Mouse (Mus musculus): ENCODE data around the gene Fbxo45. TPM values are rescaled to one million over a fixed set of nuclear protein-coding genes. Genes with fewer than 3 reads are reported as not detected.

Gene Fbxo45
- total RNA-seq (2021), result 19.6 and 22.8 TPM in 2 replicates
- long read RNA-seq, full-length matches to known transcripts, result 48 of 49 reads
- long read RNA-seq, partial matches to known transcripts, result 0 of 49 reads
- long read RNA-seq, other reads (novel, unspliced or antisense), result 1 of 49 reads

DNA sequence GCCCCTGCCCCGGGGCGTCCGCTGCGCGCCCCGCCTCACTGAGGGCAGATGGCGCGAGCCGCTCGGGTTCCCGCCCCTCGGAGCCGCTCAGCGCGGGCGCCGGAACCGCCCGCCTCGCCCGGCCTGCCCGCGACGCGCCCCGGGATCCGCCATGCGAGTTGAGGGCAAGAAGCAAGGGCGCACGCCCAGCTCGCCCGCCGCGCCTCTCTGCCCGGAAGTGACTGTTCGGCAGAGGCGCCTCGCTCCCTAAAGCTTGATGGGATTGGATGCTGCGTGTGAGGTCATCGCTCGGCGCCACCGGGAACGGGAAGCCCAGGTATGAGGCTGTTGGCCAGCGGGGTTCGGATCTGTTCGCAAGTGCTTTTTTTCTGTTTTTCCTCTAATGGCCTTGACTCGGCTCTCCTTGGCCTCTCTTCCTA lies at the start of gene Fbxo45, which contains the start of gene Wdr53:
Fbxo45 (minus strand) TSS at position 207 of the 419 bp plus-strand sequence.
Wdr53 (plus strand) TSS at position 276 of the 419 bp plus-strand sequence.
- peak; percentile 97 for DNase-seq

DNA sequence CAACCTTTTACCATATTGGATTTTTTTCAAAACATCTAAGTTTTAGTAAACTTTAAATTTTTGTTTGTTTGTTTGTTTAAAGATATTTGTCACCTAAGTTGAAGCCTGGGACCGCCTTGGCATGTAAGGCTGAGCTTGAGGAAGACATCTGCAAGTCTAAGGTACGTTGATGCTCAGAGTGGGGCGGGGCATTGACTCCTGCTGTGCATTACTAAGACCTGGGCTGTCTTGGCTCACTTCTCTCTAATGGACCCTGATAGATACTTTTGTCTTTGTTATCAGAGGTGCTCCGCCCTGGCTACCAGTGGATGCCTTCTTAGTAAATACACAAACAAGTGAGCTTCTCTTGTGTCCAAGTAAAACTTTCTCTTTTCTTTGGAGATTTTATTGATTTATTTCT lies 44.9 kb upstream of the Fbxo45 start:
- no peak for DNase-seq

DNA sequence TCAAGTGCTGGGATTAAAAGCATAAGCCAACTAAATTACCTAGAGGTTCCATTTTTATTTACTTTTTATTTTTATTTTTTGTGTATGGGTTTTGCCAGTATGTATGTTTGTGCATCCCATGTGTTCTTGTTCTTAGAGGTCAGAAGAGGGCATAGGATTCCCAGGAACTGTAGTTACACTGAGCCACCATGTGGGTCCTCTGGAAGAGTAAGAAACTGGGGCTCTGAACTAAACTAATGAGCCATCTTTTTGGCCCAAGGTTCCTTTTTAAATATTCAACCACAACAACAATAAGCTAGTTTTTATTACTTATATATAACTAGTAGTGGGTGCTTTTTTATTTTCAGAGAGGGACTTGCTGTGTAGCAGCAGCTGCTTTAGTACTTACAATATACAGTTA lies 35.6 kb upstream of the Fbxo45 start:
- DNase-seq, result no peak

DNA sequence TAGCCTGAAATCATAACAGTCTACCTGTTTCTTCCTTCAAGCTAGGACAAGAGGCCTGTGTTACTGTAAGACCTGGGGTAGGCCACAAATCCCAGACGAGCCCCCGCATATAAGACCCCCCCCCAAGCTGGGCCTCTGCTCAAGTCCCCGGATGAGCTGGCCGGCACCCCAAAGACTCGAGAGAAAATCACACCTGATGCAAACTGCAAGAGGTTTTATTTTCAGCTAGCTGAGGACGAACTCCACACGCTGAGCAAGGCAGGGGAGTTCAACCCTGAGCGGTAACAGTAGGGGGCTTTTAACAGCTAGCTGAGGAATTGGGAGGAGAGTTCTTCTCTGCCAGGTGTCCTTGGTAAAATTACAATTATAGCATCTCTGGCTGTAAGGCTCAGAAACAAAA lies 33.3 kb upstream of the Fbxo45 start:
- no peak for DNase-seq

DNA sequence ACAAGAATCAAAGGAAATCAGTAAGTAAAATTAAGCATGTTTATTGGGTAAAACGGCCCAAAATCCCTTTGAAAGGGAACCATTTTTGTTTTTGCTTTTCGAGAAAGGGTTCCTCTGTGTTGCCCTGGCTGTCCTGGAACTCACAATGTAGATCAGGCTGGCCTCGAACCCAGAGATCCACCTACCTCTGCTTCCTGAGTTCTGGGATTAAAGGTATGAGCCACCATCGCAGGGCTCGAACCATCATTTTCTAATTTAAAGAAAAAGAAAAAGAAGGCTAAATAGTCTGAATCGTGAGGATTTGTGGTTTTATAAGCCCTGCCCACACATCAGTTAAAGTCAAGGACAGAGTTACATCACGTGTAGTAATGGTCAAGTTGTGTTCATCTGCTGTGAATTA lies 31.4 kb upstream of the Fbxo45 start:
- no peak for DNase-seq

DNA sequence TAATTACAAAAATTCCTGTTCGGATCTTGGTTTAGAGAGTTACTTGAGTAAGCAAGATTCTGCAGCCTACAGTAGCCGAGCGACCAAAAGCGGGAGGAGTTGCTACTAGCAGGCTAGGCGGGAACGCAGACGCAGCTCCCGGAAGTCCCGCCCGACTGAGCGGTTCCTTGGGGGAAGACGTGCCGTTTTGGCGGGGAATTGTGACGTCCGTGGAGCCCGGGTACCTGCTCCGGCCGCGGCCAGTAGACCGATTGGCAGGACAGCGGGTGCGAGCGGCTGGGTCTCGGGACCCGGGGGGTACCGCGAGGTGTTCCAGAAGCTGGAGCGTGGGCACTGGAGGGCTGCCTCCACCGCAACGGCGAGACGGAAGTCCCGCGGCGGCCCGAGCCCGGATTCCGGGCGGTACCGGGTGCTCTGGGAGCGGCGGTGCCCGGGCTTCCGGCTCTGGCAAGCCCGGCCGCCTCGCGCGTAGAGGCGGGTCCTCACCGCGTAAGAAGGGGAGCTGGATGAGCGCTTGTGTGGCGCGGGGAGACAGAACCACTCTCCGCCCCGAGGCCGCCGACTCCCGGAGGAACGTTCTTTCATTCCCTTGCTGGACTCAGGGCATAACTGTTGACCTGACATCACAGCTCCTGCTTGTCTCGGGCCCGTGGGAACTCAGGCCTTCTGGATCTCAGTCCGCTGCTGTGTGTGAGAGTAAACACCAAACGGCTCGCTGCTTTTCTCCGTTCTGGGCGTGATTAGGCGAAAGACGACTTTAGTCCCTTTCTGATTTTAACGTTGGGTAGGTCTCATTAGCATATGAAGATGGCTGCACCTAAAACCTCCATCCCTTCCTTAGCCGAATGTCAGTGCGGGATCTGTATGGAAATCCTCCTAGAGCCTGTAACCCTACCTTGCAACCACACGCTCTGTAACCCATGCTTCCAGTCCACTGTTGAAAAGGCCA lies 30.6 kb upstream of the Fbxo45 start, which contains the start of gene Rnf168:
Rnf168 (plus strand) TSS at position 152 of the 949 bp plus-strand sequence.
- DNase-seq, result peak; percentile 91

DNA sequence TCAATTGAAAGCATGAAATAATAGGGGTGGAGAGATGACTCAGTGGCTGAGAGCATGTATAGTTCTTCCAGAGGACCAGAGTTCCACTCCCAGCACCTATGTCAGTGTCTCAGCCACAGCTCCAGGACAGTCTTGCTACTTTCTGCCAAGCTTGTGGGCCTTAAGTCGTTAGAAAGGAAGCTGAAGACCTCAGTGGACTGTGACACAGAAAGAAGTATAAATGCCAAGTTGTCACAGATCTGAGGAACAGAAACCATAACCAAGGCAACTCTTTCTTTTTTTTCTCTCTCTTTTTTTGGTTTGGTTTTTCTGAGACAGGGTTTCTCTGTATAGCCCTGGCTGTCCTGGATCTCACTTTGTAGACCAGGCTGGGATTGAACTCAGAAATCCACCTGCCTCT lies 28.9 kb upstream of the Fbxo45 start:
- DNase-seq, result no peak

DNA sequence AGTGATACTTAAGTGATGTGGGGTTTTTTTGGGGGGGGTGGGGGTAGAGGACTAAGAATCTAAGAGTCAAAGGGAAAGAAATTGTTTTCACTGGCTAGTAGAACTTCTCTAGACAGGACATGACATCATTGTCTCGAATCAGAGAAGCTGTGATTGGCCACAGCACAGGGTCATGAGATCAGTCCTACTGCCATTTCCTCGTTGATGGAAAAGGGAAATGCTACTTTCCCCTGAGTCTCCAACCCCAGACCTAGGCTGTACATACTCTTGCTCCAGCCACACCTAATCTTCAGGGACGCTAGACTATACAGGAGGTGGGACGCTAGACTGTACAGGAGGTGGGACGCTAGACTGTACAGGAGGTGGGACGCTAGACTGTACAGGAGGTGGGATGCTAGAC lies 28.1 kb upstream of the Fbxo45 start:
- no peak for DNase-seq

DNA sequence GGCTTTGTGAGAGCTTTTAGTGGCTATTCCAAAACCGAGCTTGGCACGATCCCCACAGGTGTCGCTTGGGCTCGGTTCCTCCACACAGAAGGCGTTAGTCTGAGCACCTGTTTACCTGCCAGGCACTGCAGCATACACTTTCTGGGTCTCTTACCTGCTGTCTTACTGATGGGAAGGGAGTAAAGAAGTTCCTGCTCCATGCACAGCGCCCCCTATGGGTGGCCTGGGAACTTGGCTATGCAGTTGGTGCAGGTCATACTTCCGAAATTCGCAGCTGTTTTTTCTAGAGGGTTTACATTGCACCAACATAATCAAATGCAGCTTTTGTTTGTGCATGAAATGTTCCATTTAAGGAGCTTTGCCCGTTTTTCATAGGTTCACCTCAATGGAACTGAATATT lies 26.4 kb upstream of the Fbxo45 start:
- peak; percentile 5 for DNase-seq

DNA sequence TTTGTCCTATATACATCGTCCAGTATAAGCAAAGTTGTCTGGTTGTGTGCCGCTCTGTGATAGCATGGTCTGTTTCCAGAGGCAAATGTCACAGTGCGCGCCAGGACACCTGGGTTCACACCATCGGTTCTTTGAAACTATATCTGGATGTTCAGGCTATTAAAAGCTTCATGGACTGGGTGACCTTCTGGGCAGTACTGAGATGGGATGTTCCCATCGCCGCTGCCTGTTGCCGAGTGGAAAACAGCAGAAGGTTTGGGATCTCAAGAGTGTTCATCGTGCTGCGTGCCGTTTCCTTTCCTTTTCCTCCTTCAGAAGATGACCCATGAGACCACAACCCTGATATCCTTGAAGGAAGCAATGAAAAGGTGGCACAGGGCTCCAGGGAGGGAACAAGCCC lies 24.3 kb upstream of the Fbxo45 start, which contains the start of gene Smco1:
Smco1 (plus strand) TSS at position 178 of the 400 bp plus-strand sequence.
- no peak for DNase-seq

DNA sequence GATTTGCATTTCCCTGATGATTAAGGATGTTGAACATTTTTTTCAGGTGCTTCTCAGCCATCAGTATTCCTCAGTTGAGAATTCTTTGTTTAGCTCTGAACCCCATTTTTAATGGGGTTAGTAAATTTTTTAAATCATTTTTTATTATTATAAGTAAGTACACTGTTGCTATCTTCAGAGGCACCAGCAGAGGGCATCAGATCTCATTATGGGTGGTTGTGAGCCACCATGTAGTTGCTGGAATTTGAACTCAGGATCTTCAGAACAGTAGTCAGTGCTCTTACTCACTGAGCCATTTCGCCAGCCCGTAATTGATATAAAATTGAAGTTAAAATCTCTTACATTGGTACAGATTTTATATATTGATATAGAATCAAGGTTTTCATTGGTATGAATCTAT lies 17.3 kb upstream of the Fbxo45 start:
- DNase-seq, result peak; percentile 19

DNA sequence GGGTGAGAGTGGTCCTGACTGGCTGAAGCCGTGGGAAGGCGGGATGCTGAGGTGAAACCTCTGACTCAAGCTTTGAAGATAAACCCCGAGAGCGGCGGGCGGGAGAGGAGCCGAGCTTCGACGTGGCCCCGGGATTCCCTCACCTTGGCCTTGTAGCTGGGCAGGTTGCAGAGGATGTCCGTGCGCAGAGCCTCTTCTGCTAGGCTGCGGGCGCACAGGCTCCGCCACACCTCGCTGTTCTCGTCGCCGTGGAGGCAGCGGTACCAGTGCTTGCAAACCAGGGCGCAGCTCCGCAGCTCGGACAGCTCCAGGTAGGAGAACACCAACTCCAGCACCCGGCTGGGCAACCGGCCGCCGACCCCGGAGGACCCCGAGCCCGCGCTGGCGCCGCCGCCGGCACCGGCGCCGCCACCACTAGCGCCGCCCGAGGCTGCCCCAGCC lies 587 bp downstream of the Fbxo45 start:
- DNase-seq, result peak; percentile 56

DNA sequence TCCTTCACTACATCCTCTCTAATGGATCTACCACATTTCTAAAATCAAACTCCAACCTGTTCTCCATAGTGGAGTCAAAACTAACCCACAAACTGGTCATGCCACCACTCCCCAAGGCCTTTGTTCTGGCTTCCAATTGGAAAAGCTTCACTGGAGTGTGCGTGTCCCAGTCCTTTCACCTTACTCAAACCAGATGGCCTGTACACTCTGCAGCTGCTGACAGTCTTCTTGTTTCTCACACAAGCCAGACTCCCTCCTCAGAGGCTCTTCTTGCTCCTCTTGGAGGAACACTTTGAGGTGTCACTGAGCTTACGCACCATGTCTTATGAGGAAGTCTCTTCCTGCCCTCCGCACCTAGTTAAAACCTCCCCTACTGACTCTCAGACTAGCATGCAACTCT lies 3.1 kb downstream of the Fbxo45 start:
- no peak for DNase-seq

DNA sequence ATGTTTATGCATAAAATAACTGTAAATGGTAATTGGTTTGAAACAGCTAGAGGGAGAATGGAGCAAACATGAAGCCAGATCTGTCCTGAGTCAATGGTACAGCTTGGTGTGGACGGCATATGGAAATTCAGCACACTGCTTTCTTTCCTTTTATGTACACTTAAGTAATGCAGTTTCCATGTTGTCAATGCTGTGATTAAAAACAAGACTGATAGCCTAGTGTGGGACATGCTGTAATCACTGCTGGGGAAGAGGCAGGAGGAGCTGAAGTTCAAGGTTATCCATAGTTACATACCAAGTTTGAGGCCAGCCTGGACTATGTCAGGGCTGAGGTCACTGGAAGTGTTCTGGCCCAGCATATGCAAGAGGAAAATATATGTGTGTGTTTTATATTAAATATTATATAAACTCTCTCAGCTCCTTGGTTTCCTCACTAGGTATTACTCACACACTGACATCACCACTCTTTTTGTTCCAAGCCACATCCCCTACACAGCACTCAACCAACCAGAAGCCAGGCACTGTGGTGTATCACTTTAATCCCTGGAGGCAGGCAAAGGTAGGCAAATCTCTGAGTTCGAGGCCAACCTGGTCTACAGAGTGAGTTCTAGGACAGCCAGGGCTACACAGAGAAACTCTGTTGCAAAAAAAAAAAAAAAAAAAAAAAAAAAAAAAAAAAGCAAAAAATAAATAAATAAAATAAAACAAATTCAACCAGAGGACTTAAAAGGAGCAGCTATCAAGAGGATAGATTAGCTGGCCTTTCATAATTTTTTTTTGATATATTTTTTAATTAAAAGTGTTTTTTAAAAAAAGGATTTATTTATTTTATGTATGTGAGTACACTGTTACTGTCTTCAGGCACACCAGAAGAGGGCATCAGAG lies 7.3 kb downstream of the Fbxo45 start:
- DNase-seq, result no peak

DNA sequence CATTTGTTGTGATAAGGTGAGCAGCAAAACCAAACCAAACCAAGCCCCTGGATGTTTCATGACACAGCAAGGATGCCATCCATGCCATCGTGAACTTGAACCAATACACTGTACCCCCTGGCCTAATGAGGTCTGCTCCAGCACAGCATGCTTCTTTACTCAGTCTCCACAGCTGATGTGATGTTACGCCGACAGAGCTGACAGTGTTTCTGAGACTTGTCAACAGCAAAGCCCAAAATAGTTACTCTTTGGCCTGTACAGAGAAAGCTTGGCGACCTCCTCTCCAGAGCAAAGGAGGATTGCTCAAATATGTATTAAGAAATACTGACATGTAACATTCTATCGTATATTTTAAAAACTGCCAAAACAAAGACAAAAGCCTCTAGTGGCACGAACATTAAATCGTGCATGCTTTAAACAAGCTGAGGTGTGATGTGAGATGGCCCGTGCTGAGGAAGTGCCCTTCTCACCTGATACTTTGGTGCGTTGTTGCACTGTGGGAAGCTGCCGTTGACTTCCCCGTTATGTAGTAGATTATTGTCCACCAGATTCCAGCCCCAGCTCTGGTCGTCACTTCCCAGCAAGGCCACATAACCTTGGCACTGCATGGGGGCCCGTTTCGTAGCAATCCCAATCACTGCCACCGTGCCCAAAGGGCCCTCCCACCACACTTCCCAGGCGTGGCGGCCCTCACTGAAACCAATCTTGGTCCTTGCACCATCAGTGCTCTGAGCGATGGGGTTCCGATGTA lies 8.9 kb downstream of the Fbxo45 start:
- DNase-seq, result peak; percentile 22

DNA sequence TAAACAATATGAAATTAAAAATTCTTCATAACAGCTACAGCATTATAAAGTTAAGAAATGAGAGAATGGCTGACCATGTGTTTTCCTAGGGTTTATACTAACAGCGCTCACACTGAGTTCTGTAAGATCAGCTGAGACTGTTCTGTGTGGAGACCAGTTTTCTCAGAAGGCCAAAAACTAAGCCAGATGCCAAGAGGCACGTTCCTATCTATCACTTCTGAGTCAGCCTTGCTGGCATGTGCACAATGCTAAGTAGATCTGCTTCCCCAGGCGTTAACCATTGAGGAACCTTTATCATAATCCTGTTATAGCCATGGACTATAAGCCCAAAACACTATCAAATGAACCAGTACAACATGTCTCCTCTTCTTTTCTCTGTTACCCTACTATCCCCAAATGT lies 14.9 kb downstream of the Fbxo45 start:
- peak; percentile 45 for DNase-seq

DNA sequence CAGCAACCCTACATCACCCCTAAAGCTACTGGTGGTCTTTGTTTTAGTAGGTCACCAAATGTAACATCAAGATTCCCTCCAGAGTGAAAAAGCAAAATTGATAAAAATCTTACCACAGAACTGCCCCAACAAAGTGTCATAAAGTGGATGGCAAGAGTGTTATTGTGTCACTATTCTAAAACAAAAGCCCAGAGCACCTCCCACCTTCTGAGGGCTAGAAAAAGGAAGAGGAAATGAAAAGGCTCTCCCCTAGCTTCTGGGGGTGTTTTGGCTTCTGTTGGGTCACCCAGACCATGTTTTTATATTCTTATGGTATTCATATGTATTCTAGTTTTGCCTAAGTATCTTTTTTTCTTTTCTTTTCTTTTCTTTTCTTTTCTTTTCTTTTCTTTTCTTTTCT lies 24.6 kb downstream of the Fbxo45 start:
- DNase-seq, result no peak

DNA sequence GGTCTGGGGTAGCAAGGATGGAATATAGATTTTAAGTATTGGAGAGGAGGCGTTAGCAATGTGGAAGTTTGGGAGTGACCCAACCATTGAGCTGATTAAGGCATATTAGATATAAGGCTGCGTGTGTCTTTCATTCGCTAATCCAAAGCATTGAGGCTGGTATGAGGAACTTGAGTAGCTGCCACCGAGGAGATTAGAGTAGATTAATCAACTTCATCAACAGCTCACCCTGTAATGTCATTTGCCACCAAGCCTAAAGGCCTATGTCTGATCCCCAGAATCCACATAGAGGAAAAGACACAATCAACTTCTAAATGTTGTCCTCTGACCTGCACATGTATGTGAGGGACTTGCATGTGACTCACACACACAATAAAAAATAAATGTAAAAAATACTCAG lies 25.2 kb downstream of the Fbxo45 start:
- DNase-seq, result no peak

DNA sequence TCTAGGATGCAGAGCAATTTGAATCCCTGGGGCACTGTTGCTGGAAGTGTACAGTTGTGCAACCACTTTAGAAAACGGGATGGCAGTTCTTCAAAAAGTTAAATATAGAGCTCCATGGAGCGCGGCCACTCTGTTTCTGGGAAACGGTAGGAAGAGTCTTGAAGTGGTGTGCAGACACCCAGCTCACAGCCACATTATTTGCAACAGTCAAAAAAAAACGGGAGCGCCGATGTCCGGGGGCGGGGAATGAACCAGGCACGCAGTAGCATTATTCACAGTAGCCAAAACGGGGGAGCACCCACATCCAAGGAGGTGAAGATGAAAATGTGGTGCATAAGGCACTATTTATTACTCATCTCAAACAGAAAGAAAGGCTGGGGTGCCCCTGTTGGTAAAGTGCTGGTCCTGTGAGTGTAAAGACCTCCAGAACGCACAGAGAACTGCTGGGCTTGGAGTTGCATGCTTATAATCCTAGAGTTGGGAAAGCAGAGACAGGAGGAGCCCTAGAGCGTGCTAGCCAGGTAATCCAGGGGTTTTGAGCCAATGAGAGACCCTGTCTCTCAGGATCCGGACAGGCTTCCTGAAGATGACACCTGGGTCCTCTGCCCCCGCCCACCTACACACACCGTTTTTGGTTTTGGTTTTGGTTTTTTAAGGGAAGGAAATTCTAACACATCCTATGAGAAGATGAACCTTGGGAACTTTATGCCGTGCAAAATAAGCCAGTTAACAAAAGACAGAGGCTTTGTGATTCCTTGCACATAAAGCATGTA lies 32.0 kb downstream of the Fbxo45 start:
- DNase-seq, result no peak

DNA sequence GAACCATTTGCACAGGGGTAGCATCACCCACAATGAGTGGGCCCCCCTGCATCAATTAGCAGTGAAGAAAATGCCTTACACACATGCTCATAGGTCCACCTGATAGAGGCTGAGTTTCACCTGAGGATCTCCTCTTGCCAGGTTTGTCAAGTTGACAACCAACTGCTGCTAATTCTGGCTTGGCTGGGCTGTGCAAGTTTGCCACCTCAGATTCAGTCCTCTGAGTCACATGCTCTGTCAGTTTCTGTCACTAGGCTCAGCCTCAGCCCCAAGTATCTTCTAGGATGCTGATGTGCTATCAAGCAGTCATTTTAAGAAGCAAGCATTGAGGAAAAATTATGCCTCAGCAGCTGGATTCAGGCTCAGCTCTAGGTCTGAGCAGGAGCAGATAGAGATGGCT lies 32.8 kb downstream of the Fbxo45 start:
- no peak for DNase-seq

DNA sequence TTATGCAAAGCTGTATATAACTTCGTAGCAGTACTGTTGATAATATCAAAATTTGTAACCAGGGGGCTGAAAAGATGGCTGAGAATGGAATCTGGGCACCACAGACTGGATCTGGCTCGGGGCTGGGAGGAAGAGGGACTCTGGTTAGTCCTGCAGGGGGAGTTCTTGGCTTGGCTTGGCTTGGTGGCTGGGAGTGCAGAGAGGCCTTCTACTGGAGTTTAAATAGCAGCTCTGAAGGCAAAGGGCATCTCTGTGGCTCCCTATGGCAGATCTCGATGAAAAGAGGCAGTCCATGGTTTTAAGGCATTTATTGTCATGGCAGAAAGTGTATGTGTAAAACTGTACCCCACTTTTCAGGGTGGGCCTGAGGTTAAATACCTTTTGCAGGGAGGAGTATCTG lies 42.1 kb downstream of the Fbxo45 start:
- peak; percentile 31 for DNase-seq
